Mouse (Mus musculus) mammary gland, adult 2 months (tissue): ENCODE measurements around the gene Olfr1031. TPM values are rescaled to one million over a fixed set of nuclear protein-coding genes. Genes with fewer than 3 reads are reported as not detected.

Source experiments
- polyA plus RNA-seq: library from polyadenylated mRNA; depleted of rRNA; stranded (reverse); fragments of >200 nt; gene quantifications from 2 replicates; pipeline ENCODE4 v1.2.3, GENCODE M21; 2012; ENCODE audit warnings: low replicate concordance; rRNA removed

The Olfr1031 gene
- not detected in 2 replicates for polyA plus RNA-seq

DNA sequence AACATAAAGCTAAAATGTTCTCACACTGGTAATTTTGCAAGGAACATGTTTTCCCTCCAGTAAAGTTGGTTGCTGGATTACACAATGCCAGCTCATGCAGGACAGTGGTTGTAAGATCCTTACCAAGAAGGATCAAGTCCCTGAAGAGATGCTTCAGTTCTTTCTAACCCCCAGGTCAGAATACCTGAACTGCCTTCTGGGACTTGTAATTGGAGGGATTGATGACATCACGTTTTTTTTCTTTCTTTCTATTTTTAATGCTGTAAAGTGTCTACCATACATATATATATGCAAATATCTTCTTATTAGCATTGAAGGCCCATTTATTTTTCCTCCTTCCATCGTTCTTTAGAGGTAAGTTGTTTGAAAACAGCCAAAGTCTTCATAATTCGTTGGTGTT lies at the start of gene Olfr1031:
Gene Olfr1031, plus strand, starts transcription at position 301 of the 400 bp plus-strand sequence.

DNA sequence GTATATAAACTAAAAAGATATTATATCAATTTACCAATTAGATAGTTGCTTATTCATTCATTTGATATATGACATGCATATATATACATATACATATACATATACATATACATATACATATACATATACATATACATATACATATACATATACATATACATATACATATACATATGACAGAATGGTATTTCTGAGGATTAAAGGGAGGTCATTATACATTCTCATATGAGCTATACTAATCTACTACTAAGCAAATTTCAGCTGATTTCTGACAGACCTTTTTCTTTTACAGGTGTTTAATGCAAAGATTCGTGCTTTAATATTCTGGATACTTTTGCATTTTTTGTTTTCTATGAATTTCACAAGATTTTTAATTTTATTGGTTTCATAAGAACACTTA lies 40.0 kb upstream of the Olfr1031 start, which contains the start of gene Olfr1028:
Gene Olfr1028, plus strand, starts transcription at position 301 of the 400 bp plus-strand sequence.

DNA sequence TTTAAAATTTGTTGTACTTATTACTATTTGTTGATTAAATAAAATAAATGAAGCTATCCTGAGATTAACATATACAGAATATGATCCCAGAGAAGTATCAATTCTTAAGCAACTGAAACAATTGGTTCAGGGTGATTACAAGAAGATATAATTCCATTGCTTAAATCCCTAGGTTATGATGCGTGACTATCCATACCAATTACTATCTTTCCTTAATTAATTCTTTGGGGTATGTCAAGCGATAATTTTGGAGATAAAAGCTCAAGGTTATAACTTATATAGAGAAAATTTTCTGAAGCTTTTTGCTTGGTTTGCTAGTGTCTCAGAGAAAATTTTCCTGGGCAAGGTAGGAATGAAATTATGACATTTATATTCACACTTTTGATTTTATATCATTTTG lies 16.5 kb upstream of the Olfr1031 start, which contains the start of gene Olfr1029:
Gene Olfr1029, plus strand, starts transcription at position 301 of the 400 bp plus-strand sequence.

DNA sequence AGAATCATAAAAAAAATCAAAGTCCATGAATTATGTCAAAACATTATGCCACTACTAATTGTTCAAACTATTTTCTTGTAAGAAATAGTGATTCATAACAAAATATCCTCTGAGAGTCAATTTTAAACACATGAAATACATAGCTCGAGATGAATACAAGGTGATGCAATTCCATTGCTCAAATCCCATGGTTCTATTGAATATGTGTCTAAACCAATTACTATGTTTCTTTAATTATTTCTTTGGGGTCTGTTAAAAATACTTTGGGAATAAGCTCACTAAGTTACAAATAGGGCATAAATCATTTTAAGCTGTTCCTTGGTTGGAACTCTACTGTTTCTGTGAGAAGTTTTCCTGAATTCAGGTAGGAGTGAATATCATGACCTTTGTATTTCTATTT lies 11.1 kb upstream of the Olfr1031 start, which contains the start of gene Olfr1030:
Gene Olfr1030, plus strand, starts transcription at position 301 of the 400 bp plus-strand sequence.

DNA sequence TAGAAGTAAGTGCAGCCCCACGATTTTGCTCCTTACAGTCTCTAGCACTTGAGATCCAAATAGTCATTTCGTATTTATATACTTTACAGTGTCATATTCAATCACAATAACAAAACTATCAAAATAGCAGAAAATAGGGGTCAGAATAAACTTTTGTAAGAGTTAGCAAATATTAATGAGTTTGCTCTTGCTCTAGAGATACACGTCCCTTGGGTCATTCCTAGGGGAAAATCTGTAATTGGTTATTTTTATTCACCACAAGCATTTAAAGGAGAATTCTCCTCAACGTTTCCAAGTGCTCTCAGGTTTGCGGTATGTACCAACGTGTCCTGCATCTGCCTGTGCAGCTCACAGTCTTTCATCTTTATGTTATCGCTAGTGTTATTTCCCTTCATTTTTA lies 15.1 kb downstream of the Olfr1031 start, which contains the start of gene Olfr1032:
Gene Olfr1032, plus strand, starts transcription at position 301 of the 400 bp plus-strand sequence.

DNA sequence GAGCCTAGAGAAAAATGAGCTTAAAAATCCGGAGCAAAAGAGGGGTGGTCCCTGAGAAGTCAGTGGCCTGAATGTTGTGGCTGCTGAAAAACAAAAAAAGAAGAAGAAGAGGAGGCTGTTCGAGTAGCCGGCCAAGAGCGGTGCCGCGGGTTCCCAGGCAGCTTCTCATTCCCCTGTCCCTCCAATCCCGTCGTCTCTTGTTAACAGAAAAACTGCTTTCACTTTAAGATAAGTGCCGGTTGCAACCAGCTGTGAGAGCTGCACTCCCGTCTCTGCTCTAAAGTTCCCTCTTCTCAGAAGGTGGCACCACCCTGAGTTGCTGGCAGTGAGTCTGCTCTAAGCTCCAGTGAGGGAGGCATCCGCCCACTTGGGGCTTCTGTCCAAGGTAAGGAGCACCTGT lies 30.3 kb downstream of the Olfr1031 start, which contains the start of gene Olfr1033:
Gene Olfr1033, plus strand, starts transcription at position 228 of the 400 bp plus-strand sequence.

Other genes starting within 250 kb of the Olfr1031 start
- gene Olfr1012, start 227.5 kb upstream of the Olfr1031 start, polyA plus RNA-seq = not detected in 2 replicates
- gene Olfr1013, start 223.2 kb upstream of the Olfr1031 start, polyA plus RNA-seq = not detected in 2 replicates
- gene Olfr1014, start 217.6 kb upstream of the Olfr1031 start, polyA plus RNA-seq = not detected in 2 replicates
- not detected in 2 replicates for gene Olfr1015, start 208.3 kb upstream of the Olfr1031 start, polyA plus RNA-seq
- not detected in 2 replicates for gene Olfr1016, start 187.8 kb upstream of the Olfr1031 start, polyA plus RNA-seq
- gene Olfr1018, start 171.8 kb upstream of the Olfr1031 start, polyA plus RNA-seq = not detected in 2 replicates
- gene Olfr1019, start 144.8 kb upstream of the Olfr1031 start, polyA plus RNA-seq = not detected in 2 replicates
- not detected in 2 replicates for gene Olfr1020, start 143.3 kb upstream of the Olfr1031 start, polyA plus RNA-seq
- not detected in 2 replicates for gene Olfr1022, start 121.7 kb upstream of the Olfr1031 start, polyA plus RNA-seq
- gene Olfr1023, start 104.7 kb upstream of the Olfr1031 start, polyA plus RNA-seq = not detected in 2 replicates
- not detected in 2 replicates for gene Olfr1024, start 85.3 kb upstream of the Olfr1031 start, polyA plus RNA-seq
- not detected in 2 replicates for gene Olfr1025-ps1, start 75.1 kb upstream of the Olfr1031 start, polyA plus RNA-seq
- gene Olfr1026, start 68.7 kb upstream of the Olfr1031 start, polyA plus RNA-seq = not detected in 2 replicates
- not detected in 2 replicates for gene Olfr1028, start 39.9 kb upstream of the Olfr1031 start, polyA plus RNA-seq
- not detected in 2 replicates for gene Olfr1029, start 16.4 kb upstream of the Olfr1031 start, polyA plus RNA-seq
- gene Olfr1030, start 11.0 kb upstream of the Olfr1031 start, polyA plus RNA-seq = not detected in 2 replicates
- gene Olfr1032, start 15.2 kb downstream of the Olfr1031 start, polyA plus RNA-seq = not detected in 2 replicates
- 0.29 and 0.73 TPM in 2 replicates for gene Olfr1033, start 30.3 kb downstream of the Olfr1031 start, polyA plus RNA-seq
- 0.20 TPM in 1 of 2 replicates, not detected in the other for gene Olfr1034, start 55.6 kb downstream of the Olfr1031 start, polyA plus RNA-seq
- not detected in 2 replicates for gene Olfr1036, start 83.7 kb downstream of the Olfr1031 start, polyA plus RNA-seq
- gene Olfr1037, start 97.1 kb downstream of the Olfr1031 start, polyA plus RNA-seq = not detected in 2 replicates
- gene Olfr1039, start 145.6 kb downstream of the Olfr1031 start, polyA plus RNA-seq = not detected in 2 replicates
- gene Olfr1040, start 156.4 kb downstream of the Olfr1031 start, polyA plus RNA-seq = not detected in 2 replicates
- gene Olfr1042, start 171.5 kb downstream of the Olfr1031 start, polyA plus RNA-seq = not detected in 2 replicates
- not detected in 2 replicates for gene Olfr1043, start 177.2 kb downstream of the Olfr1031 start, polyA plus RNA-seq
- not detected in 2 replicates for gene Olfr1044, start 187.5 kb downstream of the Olfr1031 start, polyA plus RNA-seq
- not detected in 2 replicates for gene Olfr52, start 195.4 kb downstream of the Olfr1031 start, polyA plus RNA-seq
- not detected in 2 replicates for gene Olfr1045, start 212.7 kb downstream of the Olfr1031 start, polyA plus RNA-seq
- not detected in 2 replicates for gene Olfr1046, start 229.0 kb downstream of the Olfr1031 start, polyA plus RNA-seq
- not detected in 2 replicates for gene Olfr1047, start 241.1 kb downstream of the Olfr1031 start, polyA plus RNA-seq
- not detected in 2 replicates for gene Olfr1048, start 250.0 kb downstream of the Olfr1031 start, polyA plus RNA-seq